Mouse (Mus musculus): ENCODE measurements around the gene Myh10. TPM values are rescaled to one million over a fixed set of nuclear protein-coding genes. Genes with fewer than 3 reads are reported as not detected.

Myh10 gene
- polyA plus RNA-seq, 1 experiment = 189 TPM

DNA sequence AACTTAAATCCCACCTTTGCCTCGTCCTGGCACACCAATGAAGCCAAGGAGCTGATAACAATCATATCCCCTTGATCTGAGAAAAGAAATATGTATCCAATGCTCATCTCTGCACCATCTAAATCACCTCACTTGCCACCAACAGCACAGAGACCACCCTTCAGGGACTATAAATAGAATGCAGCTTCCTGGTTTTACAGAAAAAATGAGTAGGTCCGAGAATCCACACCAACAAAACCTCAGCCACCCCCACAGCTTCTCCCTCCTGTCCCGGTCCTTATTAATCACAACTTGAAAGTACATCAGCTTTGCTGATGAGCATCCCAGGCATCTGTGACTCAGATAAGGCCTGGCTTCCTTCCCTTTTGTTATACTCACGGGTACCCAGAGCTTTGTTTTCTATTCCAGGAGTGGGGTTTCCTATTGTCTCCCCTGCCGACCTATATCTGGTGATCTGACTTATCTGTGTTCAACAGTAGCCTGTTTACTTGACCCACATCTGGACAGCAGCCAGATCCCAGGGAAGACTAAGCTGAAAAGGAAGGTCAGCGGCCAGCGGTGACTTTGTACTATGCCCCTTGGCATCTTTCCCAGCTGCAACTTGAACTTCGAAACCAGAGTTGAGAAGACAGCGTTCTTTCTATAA is 173.3 kb downstream of the Myh10 start:
- peak; percentile 24 for DNase-seq (ENCODE audit: low read depth)
- TF ChIP-seq CTCF (IDR thresholded peaks at IDR 0.05; ENCODE audit: borderline replicate concordance, extremely low read depth, insufficient read depth, insufficient read length) (no peak), POLR2A (IDR thresholded peaks at IDR 0.05; ENCODE audit: borderline replicate concordance, extremely low read depth, insufficient read depth, insufficient read length, poor library complexity, severe bottlenecking) (no peak)

Other genes with a start within 250 kb of the Myh10 start
- gene Pik3r6, start 188.5 kb upstream of the Myh10 start, polyA plus RNA-seq (2012; rRNA removed) = 2.2 and 2.4 TPM in 2 replicates
- gene Mfsd6l, start 135.4 kb upstream of the Myh10 start, polyA plus RNA-seq (2012; rRNA removed) = 0.06 and 0.10 TPM in 2 replicates
- gene Ccdc42, start 104.5 kb upstream of the Myh10 start, polyA plus RNA-seq (2012; rRNA removed) = 0.21 and 0.37 TPM in 2 replicates
- gene Ndel1, start 180.3 kb downstream of the Myh10 start, polyA plus RNA-seq (2012; rRNA removed) = 62.4 and 74.0 TPM in 2 replicates
- 0.05 and 0.10 TPM in 2 replicates for gene Rnf222, start 197.0 kb downstream of the Myh10 start, polyA plus RNA-seq (2012; rRNA removed)
- gene Rpl26, start 210.0 kb downstream of the Myh10 start, polyA plus RNA-seq (2012; rRNA removed) = 2,015 and 2,036 TPM in 2 replicates
- 3.6 and 4.1 TPM in 2 replicates for gene Odf4, start 235.5 kb downstream of the Myh10 start, polyA plus RNA-seq (2012; rRNA removed)

All from brain, embryonic 14.5 days (tissue).